Mouse (Mus musculus) T-helper 1 cell (primary cell): ENCODE data around the gene Zdhhc8.

Experiments
- in situ Hi-C: fragments of 300-600 bp; cut with MboI, MseI; formaldehyde crosslinking; loops from one replicate; pipeline ENCODE4 v1.15.1; 2025; ENCODE audit warnings: high pct_unique_total_duplicates

Zdhhc8 gene

DNA sequence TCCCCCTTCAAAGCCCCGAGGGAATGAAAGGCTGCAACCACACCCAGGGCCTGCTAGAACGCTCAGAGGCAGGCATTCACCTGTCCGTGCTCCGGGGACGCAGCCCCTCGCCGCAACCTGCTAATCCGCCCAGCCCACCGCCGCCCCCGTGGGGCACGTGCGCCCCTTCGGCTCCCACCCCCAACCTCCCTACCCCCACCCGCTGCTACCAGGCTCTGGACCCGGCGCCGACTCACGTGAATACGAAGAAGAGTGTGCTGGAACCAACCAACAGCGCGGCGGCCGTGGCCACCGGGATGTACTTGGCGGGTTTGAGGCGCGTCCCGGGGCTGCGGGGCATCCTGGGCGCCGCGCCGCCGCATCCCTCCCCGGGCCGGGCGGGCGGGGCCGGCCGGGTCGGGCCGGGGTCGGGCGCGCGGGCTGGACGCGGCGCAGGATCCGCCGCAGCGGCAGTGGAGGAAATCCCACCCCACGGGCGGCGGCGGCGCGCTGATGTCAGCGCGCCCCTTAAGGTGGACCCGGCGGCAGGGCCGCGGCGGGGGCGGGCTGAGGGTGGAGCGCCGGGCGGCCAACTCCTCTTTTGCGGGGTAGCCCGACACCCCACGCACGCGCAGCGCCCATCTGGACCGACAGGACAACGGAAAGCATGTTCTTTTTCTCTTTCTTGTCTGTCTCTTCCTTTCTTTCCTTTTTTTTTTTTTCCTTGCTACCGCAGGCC, at the start of gene Zdhhc8:
TSS of gene Zdhhc8 (minus strand) at position 466 of the 718 bp plus-strand sequence.
- in situ Hi-C loops, result no loop called here

DNA sequence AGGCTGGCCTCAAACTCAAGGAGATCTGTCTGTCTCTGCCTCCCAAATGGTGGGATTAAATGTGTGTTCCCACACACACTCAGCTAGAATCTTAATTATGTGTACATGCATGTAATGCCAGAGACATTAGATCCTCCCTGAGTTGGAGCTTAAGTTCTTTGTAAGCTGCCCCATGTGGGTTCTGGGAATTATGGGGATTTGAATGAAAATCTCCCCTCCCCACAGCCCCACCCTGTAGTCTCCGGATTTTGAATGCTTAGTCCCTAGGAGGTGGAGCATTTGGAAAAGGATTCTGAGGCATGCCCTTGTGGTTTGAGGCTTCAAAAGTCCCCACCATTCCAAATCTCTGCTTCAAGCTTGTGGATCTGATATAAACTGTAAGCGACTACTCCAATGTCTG, 40.2 kb upstream of the Zdhhc8 start:
- in situ Hi-C loops, result no loop called here

DNA sequence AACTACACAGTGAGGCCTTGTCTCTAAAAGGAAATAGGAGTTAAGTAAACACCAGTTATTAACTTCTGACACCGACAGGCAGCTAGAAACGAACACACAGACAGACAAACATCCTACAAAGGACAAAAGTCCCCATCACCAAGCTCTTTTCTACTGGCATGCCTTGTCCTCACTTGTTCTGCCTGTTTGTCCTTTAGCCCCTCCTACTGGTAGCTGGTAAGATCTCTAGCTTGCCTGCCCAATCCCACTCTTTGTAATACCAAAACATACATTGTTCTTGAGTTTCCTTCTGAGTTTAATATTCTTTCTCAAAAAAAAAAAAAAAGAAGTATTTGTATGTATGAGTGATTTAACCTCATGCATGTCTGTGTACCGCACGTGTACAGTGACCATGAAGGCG, 33.2 kb upstream of the Zdhhc8 start:
- in situ Hi-C loops, result no loop called here

DNA sequence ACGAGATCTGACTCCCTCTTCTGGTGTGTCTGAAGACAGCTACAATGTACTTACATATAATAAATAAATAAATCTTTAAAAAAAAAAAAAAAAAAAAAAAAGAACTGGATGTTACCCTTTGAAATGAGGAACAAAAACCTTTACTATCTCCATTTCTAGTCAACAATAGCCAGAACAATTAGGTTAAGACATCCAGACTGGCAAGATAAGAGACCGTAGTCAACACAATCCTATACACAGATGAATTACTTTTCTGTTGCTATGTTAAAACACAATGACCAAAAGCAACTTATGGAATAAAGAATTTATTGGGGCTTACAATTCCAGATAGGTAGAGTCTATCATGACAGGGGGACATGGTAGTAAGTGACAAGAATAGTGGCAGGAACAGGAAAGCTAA, 30.1 kb upstream of the Zdhhc8 start:
- in situ Hi-C loops, result no loop called here

DNA sequence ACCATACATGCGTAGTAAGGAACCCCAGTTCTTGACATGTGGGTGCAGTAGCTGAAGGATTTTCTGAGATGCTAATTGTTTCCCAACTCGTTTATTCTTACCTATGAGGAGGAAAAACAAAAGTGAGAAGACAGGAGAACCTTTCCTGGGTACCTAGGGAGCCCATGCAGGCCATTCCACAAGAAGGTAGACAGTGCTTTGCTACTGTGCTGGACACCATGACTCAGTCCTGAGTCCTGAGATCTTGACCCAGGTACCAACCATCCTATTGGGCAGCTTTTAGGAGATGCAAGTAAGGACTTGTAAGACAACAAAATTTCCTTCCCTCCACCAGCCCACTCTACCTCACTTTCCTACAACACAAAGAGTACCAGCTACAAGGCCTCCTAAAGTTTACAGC, 23.3 kb upstream of the Zdhhc8 start, which contains the start of gene Gm49776:
TSS of gene Gm49776 (minus strand) at position 101 of the 400 bp plus-strand sequence.
- in situ Hi-C loops, result no loop called here

DNA sequence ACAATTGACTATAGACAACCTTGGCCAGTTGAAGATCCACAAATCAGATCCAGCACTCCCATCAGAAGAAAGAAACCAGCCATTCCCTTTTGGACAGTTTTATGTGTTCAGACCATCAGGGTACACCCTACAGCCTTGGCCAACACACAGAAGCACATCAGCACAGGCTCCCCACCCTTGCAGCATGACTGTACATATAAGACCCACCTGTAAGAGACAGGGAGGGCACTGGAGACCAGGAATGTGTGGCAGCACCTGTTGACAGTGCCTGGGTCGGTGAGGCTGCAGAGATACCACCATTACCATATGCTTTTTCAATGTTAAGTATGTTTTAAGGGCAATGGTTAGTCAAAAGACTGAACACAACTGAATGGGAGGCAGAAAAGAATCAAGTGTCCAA, 18.9 kb upstream of the Zdhhc8 start:
- in situ Hi-C loops, result no loop called here

DNA sequence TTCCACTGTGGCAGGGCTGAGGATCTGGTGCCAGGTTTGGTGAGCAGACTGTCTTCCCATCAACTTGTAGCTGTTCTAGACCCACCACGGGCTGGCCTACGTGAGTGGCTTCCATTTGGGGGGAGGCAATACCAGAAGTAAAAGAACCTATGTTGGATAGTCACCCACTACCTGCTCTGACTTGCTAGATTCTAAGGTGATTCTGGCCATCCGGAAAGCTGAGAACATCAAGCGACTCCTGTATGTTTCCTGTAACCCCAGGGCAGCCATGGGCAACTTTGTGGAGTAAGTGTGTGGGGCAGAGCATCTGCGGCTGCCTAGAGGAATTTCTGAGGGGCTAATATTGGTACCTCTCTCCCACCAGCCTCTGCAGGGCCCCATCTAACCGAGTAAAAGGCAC, 17.8 kb upstream of the Zdhhc8 start:
- in situ Hi-C loops, result no loop called here

DNA sequence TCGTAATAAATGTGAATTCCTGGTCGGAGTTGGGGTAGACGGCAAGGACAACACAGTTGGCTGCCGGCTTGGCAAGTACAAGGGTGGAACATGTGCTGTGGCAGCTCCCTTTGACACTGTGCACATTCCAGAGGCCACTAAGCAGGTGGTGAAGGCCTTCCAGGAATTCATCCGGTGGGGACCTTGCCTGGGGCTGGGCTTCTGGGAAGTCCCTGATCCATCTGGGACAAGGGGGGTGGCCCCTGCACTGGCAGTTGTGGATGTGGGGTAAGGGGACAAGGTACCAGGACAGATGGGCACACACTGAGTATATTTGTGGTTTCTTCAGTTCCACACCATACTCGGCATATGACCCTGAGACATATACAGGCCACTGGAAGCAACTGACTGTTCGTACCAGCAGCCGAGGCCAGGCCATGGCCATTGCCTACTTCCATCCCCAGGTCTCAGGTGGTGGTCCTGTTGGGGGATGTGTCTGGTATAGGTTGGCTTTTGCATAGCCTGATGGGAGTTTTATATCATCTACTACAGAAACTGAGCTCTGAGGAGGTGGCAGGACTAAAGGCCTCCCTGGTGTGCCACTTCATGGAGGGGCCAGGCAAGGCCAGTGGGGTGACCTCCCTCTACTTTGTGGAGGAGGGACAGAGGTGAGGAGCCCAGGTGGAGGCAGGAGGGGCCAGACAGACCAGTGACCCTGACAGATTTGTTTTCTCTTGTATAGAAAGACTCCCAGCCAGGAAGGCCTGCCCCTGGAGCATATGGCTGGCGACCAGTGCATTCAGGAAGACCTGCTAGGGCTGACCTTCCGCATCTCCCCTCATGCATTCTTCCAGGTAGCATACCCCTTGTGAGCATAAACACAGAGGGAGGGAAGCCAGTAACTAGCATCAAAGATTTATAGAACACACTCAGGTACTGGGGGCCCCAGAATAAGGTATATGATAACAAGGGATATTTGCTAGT, 16.2 kb upstream of the Zdhhc8 start:
- in situ Hi-C loops, result no loop called here

DNA sequence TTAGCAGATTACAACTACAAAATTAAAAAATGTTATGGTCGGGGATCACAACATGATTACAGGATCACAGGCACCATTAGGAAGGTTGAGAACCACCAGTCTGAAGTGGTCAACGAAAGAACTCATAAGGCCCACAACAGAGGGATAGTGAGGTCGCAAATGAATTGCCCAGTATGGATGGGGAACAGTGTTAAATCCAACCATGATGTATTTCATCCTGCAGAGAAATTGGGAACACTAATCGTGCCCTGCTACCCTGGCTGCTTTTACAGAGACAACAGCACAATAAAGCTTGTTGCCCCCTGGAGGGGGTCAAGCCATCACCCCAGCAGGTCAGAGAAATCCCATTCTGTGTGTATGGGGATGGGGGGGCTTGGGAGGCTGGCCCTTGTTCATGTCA, 15.3 kb upstream of the Zdhhc8 start:
- in situ Hi-C loops, result no loop called here

DNA sequence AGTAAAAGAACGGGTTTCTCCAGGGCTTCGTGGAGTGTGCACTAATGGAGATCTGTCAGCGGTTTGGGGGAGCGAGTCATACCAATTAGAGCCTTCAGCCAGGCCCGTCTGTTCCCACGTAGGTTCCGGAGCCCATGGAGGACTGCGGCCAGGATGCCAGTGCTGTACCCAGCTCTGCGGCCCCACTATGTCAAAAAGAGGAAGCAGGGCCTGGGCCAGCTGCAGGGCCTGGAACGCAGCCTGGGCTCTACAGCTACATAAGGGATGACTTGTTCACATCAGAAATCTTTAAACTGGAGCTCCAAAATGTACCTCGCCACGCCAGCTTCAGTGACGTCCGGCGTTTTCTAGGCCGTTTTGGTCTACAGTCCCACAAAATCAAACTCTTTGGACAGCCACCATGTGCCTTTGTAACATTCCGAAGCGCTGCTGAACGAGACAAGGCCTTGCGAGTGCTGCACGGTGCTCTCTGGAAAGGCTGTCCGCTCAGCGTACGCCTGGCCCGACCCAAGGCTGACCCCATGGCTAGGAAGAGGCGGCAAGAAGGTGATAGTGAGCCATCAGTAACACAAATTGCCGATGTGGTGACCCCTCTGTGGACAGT, 14.5 kb upstream of the Zdhhc8 start:
- in situ Hi-C loops, result loop anchor here (10.0 kb wide), 1 partner anchor 725 kb away; no protein-coding TSS in a partner anchor

DNA sequence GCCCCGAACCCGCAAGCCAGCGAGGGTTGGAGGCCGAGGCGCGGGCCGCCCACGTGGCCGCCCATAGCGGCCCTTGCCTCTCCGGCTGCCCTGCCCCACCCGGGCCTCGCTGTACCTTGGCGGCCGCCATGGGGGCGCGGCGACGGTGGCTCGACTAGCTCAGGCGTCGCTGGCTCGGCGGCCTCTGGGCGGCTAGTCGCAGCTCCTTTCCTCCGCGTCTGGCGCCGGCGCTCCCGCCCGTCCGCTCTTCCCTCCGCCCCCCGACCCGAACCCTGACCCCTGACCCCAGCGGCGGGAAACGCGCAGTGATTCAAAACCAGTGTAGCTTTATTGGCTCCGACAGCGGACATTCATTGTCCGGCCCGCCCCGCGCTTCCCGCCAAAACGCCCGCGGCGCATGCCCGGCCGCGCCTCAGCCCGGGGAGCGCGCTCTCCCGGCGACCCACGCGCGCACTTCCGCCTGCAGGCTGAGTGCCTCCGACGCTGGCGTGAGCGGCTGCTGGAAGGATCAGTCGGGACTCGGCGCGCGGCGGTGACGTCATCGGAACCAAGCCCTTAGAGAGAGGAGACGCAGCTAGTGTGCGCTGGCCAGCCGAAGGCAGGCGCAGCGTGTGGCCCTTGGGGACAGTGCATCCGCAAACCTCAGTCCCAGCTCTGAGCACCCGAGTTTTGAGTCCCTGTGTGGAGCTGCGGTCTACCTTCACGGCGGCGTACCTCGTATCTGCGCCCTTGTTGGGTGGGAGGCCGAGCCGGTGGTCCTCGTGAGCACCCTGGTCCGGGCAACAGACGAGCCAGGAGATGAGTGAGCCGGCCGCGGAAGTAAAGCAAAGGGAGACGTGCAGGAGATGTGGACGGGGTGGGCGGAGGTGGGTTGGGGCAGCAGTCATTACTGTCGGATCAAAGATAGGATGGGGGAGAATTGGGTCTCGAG, 13.8 kb upstream of the Zdhhc8 start, which contains the start of the genes Trmt2a and Ranbp1:
TSS of gene Trmt2a (plus strand) at position 247 of the 931 bp plus-strand sequence.
TSS of gene Ranbp1 (minus strand) at position 300 of the 931 bp plus-strand sequence.
- in situ Hi-C loops, result loop anchor here (10.0 kb wide), 1 partner anchor 724 kb away; no protein-coding TSS in a partner anchor

DNA sequence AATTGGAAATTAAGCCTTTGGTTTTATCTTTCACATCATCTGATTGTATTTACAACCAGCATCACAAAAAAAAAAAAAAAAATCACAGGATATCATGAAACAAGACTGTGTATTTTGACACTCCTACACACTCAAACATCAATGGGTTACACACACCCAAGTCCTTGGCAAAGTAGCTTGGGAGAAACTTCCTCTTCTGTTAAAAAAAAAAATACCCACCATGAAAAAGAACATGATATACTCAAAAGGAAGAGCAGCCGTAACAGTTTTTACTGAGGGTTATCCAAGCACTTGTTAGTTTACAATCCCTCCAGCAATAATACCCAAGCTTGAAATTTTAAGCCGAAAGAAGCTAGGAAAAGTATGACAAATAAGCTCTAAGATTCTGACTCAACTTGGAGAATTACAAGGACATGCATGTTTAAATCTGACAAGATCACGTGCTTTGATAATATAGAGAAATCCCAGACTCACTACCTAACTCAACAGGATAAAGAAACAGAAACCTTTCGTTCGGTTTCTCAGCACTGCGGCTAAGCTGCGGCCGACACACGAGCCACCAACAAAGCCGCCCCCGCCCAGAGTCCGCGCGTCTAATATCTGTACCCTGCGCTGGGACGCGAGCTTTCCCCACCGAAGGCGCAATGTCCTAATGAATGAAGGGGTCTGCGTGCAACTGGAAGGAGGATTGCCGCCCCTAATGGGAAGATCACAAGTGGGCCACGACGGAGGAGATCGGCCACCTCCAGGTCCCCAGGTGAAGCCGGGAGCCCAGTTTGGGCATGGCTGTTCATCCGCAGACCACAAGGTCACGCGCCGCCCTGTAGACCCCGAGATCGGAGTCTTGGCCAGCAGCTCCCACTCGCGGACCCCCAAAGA, 12.8 kb upstream of the Zdhhc8 start:
- in situ Hi-C loops, result loop anchor here (10.0 kb wide), 1 partner anchor 723 kb away; no protein-coding TSS in a partner anchor

DNA sequence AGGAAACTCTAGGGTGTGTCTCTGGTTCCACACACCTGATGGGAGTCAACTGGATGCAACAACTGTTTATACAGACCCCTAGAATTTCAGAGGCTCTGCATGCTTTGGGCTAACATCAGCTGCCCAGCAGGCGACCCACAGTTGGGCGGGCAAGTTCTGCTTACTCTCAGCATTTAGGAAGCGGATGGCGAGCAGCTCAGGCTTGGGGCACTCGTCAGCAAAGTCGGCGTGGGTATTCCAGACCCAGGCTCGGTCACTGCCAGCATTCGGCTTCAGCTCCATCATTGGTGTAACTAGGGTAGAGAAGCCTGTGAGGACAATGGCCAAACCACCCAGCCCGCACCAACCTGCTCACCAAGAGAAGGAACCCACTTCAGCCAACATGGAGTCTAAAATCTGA, 6.6 kb upstream of the Zdhhc8 start:
- in situ Hi-C loops, result loop anchor here (5.0 to 10.0 kb wide), 2 partner anchors 41 to 717 kb away; no protein-coding TSS in a partner anchor

DNA sequence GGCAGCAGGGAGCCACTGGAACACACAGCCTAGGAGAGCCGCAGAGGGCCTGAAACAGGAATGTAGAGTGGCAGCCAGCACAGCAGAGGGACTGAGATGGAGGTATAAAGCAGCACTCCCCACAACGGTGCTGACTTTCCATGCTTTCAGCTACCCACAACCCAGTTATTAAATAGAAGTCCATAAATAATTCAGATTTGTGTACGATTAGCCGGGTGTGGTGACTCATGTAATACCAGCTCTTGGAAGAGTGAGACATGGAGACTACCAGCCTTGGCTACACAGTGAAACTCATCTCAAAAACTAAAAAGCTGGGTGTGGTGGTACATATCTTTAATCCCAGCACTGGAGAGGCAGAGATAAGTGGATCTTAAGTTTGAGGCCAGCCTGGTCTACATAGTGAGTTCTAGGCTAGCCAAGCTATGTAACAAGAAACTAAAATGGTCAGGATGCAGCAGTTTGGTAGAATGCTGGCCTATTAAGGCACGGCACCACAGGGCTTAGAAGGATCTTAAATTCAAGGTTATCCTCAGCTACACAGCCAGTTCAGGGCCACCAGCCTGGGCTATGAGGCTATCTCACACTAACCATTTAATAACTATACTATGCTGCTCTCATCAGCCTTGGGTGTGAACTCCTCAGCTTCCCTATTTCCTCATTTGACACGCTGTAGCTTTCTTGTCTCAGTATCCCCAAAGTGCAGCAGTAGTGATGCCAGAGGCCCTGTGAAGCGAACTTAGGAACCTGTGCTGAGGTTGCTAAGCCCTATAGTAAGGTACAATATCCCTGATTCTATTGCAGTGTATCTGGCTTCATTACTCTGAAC, 2.0 kb upstream of the Zdhhc8 start:
- in situ Hi-C loops, result no loop called here

DNA sequence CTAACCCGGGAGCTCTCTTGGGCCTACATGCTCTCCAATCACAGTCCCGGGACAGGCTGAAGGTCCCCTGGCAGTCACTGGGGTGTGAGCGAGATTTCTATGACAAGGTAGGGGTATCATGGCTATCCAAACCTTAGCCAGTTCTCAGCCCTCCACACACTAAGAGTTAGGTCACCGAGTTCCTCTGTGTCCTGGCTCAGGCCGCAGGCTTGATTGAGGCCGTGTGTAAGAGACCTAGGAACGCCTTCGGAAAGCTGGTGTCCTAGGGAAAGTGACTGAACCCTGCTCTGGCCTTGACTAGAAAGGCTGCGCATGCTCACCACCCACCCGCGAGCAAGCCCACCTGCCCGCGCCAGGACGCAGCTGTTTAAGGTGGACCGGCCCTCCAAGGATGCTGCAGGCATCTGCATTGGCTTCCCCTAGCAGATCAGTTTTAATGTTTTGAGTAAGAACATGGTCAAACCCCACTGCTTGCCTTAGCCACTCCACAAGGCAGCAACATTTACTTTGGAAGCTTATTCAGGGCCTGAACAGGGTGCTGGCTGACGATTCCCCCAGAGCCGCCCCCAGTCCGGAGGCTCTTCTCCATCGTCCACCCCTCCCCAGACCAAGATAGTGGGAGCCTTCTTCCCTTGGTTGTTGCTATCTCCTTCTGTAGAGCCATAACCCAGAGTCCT, 591 bp upstream of the Zdhhc8 start:
- in situ Hi-C loops, result no loop called here

DNA sequence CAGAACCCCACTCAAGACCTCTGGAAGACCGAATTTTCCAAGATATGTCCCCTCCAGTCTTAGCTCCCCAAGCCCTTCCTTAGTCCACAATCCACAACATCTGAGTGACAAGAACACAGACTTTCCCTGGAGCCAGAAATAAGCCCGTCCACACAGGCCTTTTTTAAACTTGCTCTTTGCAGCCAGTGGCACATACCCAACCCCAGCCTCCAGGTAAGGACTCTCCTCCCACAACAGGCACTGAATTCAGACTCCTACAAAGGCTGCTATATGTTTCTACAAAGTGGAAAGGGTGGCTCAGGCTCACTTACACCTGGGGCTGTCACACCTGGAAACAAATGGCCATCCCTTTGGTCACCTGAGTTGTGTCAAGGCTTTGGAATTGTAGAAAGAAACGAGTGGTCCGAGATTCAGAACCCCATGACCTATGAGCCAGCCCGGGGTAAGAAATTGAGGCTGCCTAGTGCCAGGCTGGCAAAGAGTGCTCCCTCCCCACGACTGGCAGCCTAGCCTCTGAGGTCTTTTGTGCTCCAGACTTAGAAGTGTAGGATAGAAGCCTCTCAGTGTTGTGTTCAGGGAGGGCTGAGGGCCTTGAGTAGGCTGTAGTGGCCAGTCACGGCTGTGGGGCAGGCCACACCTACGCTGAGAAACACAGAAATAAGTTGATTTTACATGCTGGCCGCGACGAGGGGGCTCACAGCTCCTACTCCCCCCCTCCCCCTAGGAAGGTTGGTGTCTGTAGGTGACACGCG, 841 bp downstream of the Zdhhc8 start:
- in situ Hi-C loops, result no loop called here

DNA sequence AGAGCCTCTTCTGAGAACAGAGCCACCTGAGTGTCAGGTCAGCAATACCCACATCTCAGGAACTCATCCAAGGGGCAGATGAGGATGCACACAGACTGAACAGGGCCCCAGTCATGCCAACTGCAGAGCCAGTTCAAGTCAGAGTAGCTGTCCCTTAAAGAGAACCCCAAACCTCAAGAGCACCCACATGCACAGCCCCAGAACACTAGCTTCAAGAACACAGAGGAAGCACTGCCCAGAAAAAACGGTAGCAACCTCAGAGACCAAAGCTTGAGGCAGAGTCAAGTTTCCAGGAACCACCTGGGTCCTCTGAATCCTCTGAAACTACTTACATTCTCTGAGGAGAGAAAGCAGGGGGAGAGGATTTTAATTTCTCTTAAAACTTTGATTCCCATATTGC, 1.5 kb downstream of the Zdhhc8 start:
- in situ Hi-C loops, result no loop called here
